Mouse (Mus musculus): ENCODE results near the gene St3gal3. TPM values are rescaled to one million over a fixed set of nuclear protein-coding genes. Genes with fewer than 3 reads are reported as not detected.

St3gal3 gene
- polyA plus RNA-seq, 1 experiment from 2014 or later: 13.6 TPM

DNA sequence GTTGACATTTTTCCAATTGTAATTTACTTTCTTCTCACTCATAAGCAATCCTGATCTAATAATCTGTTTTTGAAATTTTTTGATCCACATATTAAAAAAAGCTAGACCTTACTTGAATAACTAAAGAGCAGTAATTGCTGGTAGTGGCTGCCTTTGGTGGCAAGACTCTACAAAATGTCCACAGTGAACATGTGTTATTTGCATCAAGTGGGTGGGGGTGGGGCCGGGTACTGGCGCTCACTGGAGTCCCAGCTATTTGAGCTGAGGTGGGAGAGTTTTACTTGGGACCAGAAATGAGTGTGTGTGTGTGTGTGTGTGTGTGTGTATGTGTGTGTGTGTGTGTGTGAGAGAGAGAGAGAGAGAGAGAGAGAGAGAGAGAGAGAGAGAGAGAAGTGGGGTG is 77.6 kb downstream of the St3gal3 start:
- no peak for ATAC-seq
- Histone ChIP-seq H3K27me3 (replicated peaks; ENCODE audit: control insufficient read depth, insufficient read depth, low read length) (no peaks in the 10 kb centered on the region), H3K27ac (ENCODE audit: low read depth, low read length) (no peak overlapping the region), H3K9ac (ENCODE audit: low read depth, low read length) (no peak overlapping the region), H3K36me3 (ENCODE audit: control insufficient read depth, insufficient read depth, low read length) (no peaks in the 10 kb centered on the region), H3K4me1 (ENCODE audit: control insufficient read depth, insufficient read depth, low read depth, low read length) (no peaks in the 10 kb centered on the region; the same call in 1 of the 2 replicates), H3K4me3 (ENCODE audit: low read length) (no peak overlapping the region), H3K4me2 (ENCODE audit: low read length) (no peak overlapping the region), H3K9me3 (ENCODE audit: control insufficient read depth, low read length) (no peaks in the 10 kb centered on the region)
- 56% methylated on average over 2 of the region's 2 CpGs for WGBS

DNA sequence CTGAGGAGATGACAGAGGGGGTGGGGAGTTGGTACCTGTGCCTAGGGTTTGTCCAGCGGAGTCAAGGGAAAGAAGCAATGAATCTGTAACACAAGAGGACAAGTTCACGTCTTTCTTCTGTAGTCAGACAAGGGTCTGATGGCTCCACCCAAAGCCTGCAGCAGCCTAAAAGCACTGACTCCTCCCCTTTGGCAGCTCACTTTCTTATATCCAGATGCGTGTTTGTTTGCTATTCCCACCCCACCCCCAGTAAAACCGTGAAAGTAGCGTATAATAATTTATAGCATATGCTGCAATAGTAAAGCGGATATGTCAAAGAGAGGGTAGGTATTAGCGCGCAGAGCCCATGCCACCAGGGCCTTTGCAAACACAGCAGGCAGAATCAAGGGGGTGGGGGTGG is 80.1 kb downstream of the St3gal3 start:
- Histone ChIP-seq H3K9ac (ENCODE audit: low read depth, low read length) (no peak overlapping the region), H3K36me3 (ENCODE audit: control insufficient read depth, insufficient read depth, low read length) (no peaks in the 10 kb centered on the region), H3K4me2 (ENCODE audit: low read length) (no peak overlapping the region), H3K4me3 (ENCODE audit: low read length) (no peak overlapping the region), H3K4me1 (ENCODE audit: control insufficient read depth, insufficient read depth, low read depth, low read length) (no peaks in the 10 kb centered on the region; the same call in 1 of the 2 replicates), H3K9me3 (ENCODE audit: control insufficient read depth, low read length) (no peaks in the 10 kb centered on the region), H3K27ac (ENCODE audit: low read depth, low read length) (no peak overlapping the region), H3K27me3 (replicated peaks; ENCODE audit: control insufficient read depth, insufficient read depth, low read length) (no peaks in the 10 kb centered on the region)
- no peak for ATAC-seq
- 85% methylated on average over 8 of the region's 8 CpGs for WGBS

DNA sequence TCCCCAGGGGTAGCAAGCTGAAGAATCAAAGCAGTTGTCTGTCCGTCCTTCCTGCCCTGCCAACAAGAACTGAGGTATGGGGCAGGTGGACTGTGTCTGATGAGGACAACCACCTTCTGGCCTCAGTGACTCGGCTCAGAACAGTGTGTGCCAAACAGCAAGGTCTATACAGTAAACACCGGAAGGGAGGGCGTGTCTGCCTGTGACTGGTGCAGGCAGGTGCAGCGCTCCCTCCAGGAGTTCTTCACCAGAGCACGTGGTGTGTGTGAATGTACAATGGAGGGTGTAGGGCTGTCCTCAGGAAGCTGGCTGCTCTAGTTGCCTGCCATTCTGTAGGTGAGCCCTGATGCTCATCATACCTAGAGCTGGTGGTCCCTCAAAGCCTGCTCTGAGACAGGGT is 80.8 kb downstream of the St3gal3 start:
- ATAC-seq: no peak
- 88% methylated on average over 6 of the region's 6 CpGs for WGBS
- no peaks in the 10 kb centered on the region for H3K27me3 ChIP-seq (replicated peaks; ENCODE audit: control insufficient read depth, insufficient read depth, low read length)

DNA sequence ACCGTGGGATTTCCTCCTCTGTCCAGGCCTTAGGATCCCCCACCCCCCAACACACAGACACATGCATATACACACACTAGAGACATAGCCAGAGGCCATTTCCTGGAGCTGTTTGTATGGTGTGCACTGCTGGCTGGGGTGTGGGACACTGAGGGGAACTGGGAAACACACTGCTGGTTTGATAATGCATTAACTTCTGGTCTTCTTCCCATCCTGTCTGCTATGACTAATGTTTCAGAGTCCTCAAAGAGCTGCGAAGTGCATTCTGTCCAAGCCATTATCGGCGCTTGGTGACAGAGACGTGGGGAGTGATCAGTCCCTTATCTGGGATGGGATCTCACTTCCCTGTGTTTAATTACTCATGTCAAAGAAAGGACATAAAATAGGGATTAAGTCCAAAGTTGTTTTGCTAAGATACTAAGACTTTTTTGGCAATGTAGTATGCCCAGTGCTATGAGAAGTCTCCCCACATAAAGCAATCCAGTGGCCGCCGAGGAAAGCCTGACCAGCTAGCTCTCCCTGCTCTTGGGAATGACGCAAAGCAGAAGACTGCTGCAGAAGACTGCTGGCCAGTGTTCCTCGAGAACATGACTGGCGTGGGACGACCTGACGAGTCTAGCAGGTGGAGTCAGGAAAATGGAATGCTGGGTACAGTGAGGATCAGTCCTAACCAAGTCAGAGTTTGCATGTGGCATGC is 85.0 kb downstream of the St3gal3 start:
- no peaks in the 10 kb centered on the region for H3K9me3 ChIP-seq (ENCODE audit: control insufficient read depth, low read length)
- no peaks in the 10 kb centered on the region for H3K27me3 ChIP-seq (replicated peaks; ENCODE audit: control insufficient read depth, insufficient read depth, low read length)
- H3K36me3 ChIP-seq (ENCODE audit: control insufficient read depth, insufficient read depth, low read length): no peaks in the 10 kb centered on the region
- no peak overlapping the region for H3K9ac ChIP-seq (ENCODE audit: low read depth, low read length)
- H3K4me3 ChIP-seq (ENCODE audit: low read length): no peak overlapping the region
- H3K4me2 ChIP-seq (ENCODE audit: low read length): no peak overlapping the region
- H3K4me1 ChIP-seq (ENCODE audit: control insufficient read depth, insufficient read depth, low read depth, low read length): no peaks in the 10 kb centered on the region
- ATAC-seq: no peak
- no peak overlapping the region for H3K27ac ChIP-seq (ENCODE audit: low read depth, low read length)
- 86% methylated on average over 12 of the region's 12 CpGs for WGBS

More for the DNA sequence above, 80.8 kb downstream of the St3gal3 start:
- Histone ChIP-seq H3K36me3 (ENCODE audit: control insufficient read depth, insufficient read depth, low read length) (no peaks in the 10 kb centered on the region), H3K9ac (ENCODE audit: low read depth, low read length) (no peak overlapping the region), H3K4me3 (ENCODE audit: low read length) (no peak overlapping the region), H3K4me1 (ENCODE audit: control insufficient read depth, insufficient read depth, low read depth, low read length) (no peaks in the 10 kb centered on the region; the same call in 1 of the 2 replicates), H3K27ac (ENCODE audit: low read depth, low read length) (no peak overlapping the region), H3K4me2 (ENCODE audit: low read length) (no peak overlapping the region), H3K9me3 (ENCODE audit: control insufficient read depth, low read length) (no peaks in the 10 kb centered on the region)

DNA sequence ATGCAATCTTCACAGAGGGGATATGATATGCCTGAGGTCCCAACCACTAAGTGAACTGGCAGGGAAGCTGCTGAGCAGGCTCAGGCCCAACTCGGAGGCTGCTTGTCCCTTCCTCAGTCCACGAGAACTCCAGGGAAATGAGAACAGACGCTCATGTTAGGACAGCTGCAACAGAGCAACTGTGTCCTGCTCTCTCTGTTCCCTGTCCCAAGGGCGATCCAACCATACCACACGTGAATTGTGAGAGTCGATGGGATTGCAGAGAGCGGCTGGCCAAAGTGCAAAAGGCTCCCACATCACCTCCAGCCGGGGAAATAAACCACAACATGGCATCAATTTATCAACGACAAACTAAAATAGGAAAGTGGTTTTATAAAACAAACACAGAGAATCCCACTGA is 90.2 kb downstream of the St3gal3 start:
- H3K9ac ChIP-seq (ENCODE audit: low read depth, low read length): no peak overlapping the region
- no peaks in the 10 kb centered on the region for H3K36me3 ChIP-seq (ENCODE audit: control insufficient read depth, insufficient read depth, low read length)
- H3K27ac ChIP-seq (ENCODE audit: low read depth, low read length): no peak overlapping the region
- no peaks in the 10 kb centered on the region for H3K9me3 ChIP-seq (ENCODE audit: control insufficient read depth, low read length)
- WGBS: 55% methylated on average over 9 of the region's 9 CpGs
- H3K4me1 ChIP-seq (ENCODE audit: control insufficient read depth, insufficient read depth, low read depth, low read length): peaks cover 2% of the 10 kb centered on the region; the same call in 1 of the 2 replicates
- no peak overlapping the region for H3K4me2 ChIP-seq (ENCODE audit: low read length)
- H3K27me3 ChIP-seq (replicated peaks; ENCODE audit: control insufficient read depth, insufficient read depth, low read length): no peaks in the 10 kb centered on the region
- no peak overlapping the region for H3K4me3 ChIP-seq (ENCODE audit: low read length)
- ATAC-seq: no peak

DNA sequence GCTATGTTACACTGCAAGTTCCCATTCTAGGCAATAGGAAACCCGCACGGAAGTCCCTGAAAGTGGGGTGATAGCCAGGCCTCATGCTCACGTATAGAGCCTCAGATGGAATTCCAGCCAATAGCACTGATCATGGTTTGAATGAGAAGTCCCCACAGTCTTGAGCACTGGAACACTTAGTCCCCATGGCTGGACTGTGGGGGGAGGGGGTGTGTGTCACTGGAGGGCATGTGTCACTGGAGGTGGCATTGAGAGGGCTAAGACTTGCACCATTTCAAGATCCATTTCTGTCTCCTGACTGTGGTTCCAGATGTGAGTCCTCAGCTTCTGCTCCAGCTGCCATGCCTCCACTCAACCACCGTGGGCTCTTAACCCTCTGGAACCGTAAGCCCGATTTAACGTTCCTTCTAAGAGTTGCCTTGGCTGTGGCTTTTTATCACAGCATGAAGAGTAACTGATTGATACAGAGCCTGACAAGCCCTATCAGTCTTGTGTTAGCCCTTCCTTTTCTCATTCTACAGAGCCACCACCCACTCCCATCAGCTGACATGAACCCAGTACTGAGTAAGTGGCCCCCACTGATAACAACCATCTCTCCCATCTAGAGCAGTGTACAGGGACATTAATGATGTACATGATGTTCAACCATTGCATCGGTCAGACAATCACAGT is 91.2 kb downstream of the St3gal3 start:
- peaks cover 2% of the 10 kb centered on the region; the same call in 1 of the 2 replicates for H3K4me1 ChIP-seq (ENCODE audit: control insufficient read depth, insufficient read depth, low read depth, low read length)
- no peaks in the 10 kb centered on the region for H3K9me3 ChIP-seq (ENCODE audit: control insufficient read depth, low read length)
- WGBS: 92% methylated on average over 8 of the region's 8 CpGs
- H3K27me3 ChIP-seq (replicated peaks; ENCODE audit: control insufficient read depth, insufficient read depth, low read length): no peaks in the 10 kb centered on the region
- no peak overlapping the region for H3K9ac ChIP-seq (ENCODE audit: low read depth, low read length)
- H3K36me3 ChIP-seq (ENCODE audit: control insufficient read depth, insufficient read depth, low read length): no peaks in the 10 kb centered on the region
- no peak overlapping the region for H3K4me3 ChIP-seq (ENCODE audit: low read length)
- H3K27ac ChIP-seq (ENCODE audit: low read depth, low read length): no peak overlapping the region
- ATAC-seq: no peak
- no peak overlapping the region for H3K4me2 ChIP-seq (ENCODE audit: low read length)

DNA sequence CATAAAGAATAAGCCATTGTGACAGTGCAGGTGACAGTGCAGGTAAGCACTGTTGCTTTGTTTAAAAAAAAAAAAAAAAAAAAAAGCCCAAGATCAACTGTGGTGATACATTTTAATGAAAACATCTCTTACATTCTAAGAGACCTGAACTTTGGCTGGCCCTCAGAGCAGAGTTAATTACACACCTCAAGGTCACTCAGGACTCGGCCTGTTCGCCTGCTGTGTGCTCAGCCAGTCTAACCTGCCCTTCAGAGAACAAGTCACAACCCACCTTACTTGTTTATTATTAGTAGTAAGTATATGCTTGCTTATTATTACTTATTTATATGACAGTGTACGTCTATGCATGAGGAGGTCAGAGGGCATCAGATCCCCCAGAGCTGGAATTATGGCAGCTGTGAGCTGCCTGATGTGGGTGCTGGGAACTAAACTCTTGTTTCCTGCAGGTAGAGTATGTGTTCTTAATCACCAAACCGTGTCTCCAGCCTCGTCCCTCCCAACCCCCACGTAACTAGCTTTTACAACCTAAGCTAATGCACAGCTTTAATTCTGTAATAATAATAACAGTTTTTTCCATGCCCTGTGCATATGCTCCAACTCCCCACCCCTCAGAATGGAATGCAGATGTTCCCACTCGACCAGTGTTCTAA is 91.9 kb downstream of the St3gal3 start:
- 86% methylated on average over 7 of the region's 7 CpGs for WGBS
- ATAC-seq: no peak
- no peaks in the 10 kb centered on the region for H3K27me3 ChIP-seq (replicated peaks; ENCODE audit: control insufficient read depth, insufficient read depth, low read length)

DNA sequence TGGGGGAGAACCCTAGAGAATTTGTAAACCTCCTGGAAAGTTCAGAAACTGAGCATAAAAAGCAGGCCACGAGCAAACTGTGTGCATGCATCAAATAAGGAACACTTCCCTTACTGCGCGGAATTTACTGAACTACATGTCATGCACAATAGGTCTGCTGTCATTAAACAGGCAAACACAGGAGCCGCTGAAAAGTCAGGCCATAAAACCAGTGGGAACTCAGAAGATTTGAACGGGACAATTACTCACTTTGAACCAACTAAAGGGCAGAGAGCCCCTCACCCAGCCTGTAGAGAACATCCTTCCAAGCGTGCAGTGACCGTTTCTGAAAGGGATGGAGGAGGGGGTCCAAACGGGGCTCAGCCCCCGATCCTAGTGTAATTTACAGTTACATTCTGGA is 93.6 kb downstream of the St3gal3 start:
- Histone ChIP-seq H3K36me3 (ENCODE audit: control insufficient read depth, insufficient read depth, low read length) (no peaks in the 10 kb centered on the region), H3K27ac (ENCODE audit: low read depth, low read length) (no peak overlapping the region), H3K4me1 (ENCODE audit: control insufficient read depth, insufficient read depth, low read depth, low read length) (peaks cover 8% of the 10 kb centered on the region), H3K9ac (ENCODE audit: low read depth, low read length) (no peak overlapping the region), H3K9me3 (ENCODE audit: control insufficient read depth, low read length) (no peaks in the 10 kb centered on the region), H3K4me2 (ENCODE audit: low read length) (no peak overlapping the region), H3K4me3 (ENCODE audit: low read length) (no peak overlapping the region), H3K27me3 (replicated peaks; ENCODE audit: control insufficient read depth, insufficient read depth, low read length) (no peaks in the 10 kb centered on the region)
- ATAC-seq: no peak
- 57% methylated on average over 9 of the region's 9 CpGs for WGBS

More for the DNA sequence above, 91.9 kb downstream of the St3gal3 start:
- Histone ChIP-seq H3K4me2 (ENCODE audit: low read length) (no peak overlapping the region), H3K9ac (ENCODE audit: low read depth, low read length) (no peak overlapping the region), H3K36me3 (ENCODE audit: control insufficient read depth, insufficient read depth, low read length) (no peaks in the 10 kb centered on the region), H3K4me3 (ENCODE audit: low read length) (no peak overlapping the region), H3K9me3 (ENCODE audit: control insufficient read depth, low read length) (no peaks in the 10 kb centered on the region), H3K4me1 (ENCODE audit: control insufficient read depth, insufficient read depth, low read depth, low read length) (peaks cover 3% of the 10 kb centered on the region; the same call in 1 of the 2 replicates), H3K27ac (ENCODE audit: low read depth, low read length) (no peak overlapping the region)

DNA sequence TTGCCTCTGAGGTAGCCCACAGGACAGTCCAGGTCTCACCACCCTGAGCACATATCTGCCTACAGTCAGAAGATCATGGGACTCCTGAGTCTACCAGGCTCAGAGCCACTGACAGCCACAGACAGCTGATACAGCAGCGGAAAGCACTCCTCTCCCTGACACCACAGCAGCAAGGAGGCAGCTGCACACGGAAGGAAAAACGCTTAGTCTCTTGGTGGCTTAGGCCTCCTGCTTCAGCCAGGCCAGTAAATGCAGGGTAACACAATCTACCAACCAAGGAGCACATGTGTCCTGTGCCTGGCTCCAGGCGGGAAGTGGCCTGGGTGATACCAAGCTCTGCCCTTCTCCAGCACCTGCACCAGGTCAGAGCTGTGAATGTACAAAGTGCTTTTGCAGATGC is 94.1 kb downstream of the St3gal3 start:
- H3K27ac ChIP-seq (ENCODE audit: low read depth, low read length): no peak overlapping the region
- 63% methylated on average over 4 of the region's 4 CpGs for whole genome bisulfite sequencing
- no peaks in the 10 kb centered on the region for H3K9me3 ChIP-seq (ENCODE audit: control insufficient read depth, low read length)
- no peak for ATAC-seq
- H3K4me3 ChIP-seq (ENCODE audit: low read length): no peak overlapping the region
- H3K4me2 ChIP-seq (ENCODE audit: low read length): no peak overlapping the region
- H3K4me1 ChIP-seq (ENCODE audit: control insufficient read depth, insufficient read depth, low read depth, low read length): peaks cover 8% of the 10 kb centered on the region
- H3K9ac ChIP-seq (ENCODE audit: low read depth, low read length): no peak overlapping the region
- H3K36me3 ChIP-seq (ENCODE audit: control insufficient read depth, insufficient read depth, low read length): no peaks in the 10 kb centered on the region
- no peaks in the 10 kb centered on the region for H3K27me3 ChIP-seq (replicated peaks; ENCODE audit: control insufficient read depth, insufficient read depth, low read length)

All from hindbrain, embryonic 16.5 days (tissue).